In genomic region chr2:162988235-162988634, GRCm38 (mm10) we compare ENCODE assay signal across 23 mouse cellular contexts. TPM values are rescaled to one million over a fixed set of nuclear protein-coding genes. Genes with fewer than 3 reads are reported as not detected.
DNase-seq lines count a peak whose midpoint lies in the region; ATAC-seq and TF ChIP-seq lines count a peak whose summit lies in the region.
"Had no signal": no experiment of that assay in that cellular context is flagged by ENCODE, and none has a peak within 500 bp of the region (broad histone marks: within the 10 kb centered on the region; RNA-seq: fewer than 3 reads in every experiment).

No protein-coding gene starts in this region.

- WGBS in kidney, postnatal 0 days = 83% methylated on average over 4 of the region's 4 CpGs

- H3K4me2 ChIP-seq in kidney, postnatal 0 days (ENCODE audit: low read length) = peak overlapping the region; percentile 11; the same call in 1 of the 2 replicates
- H3K4me2 ChIP-seq: embryonic facial prominence, embryonic 13.5 days; forebrain, embryonic 12.5 days; heart, embryonic 13.5 days; hindbrain, embryonic 15.5 days had no signal

- no peaks in the 10 kb centered on the region for H3K9me3 ChIP-seq in kidney, postnatal 0 days (replicated peaks; ENCODE audit: low read length)
- H3K9me3 ChIP-seq: embryonic facial prominence, embryonic 13.5 days; forebrain, embryonic 12.5 days; G1E; heart, embryonic 13.5 days; hindbrain, embryonic 15.5 days had no signal

- no peak for DNase-seq in kidney, postnatal 0 days (ENCODE audit: low spot score)
- no peak for DNase-seq in kidney, postnatal 14 days
- peak; percentile 58 for DNase-seq in A20 (ENCODE audit: low read depth, low spot score)
- no peak for DNase-seq in neural tube, embryonic 10.5 days (ENCODE audit: extremely low spot score, low spot score)
- DNase-seq: adrenal gland, adult 8-10 months; adrenal gland, postnatal 36 days; cerebellum, adult 11 months; cerebellum, adult 8-10 months; cerebellum, postnatal 14 days; gastrocnemius, postnatal 14 days; heart, adult 11 months; heart, postnatal 36 days had no signal

- no peaks in the 10 kb centered on the region for H3K36me3 ChIP-seq in kidney, postnatal 0 days (ENCODE audit: insufficient read depth, low read length)
- H3K36me3 ChIP-seq: embryonic facial prominence, embryonic 13.5 days; forebrain, embryonic 12.5 days; G1E; heart, embryonic 13.5 days; hindbrain, embryonic 15.5 days had no signal

- no peak overlapping the region for H3K4me3 ChIP-seq in kidney, postnatal 0 days (replicated peaks; ENCODE audit: low read depth, low read length)
- H3K4me3 ChIP-seq: embryonic facial prominence, embryonic 13.5 days; forebrain, embryonic 12.5 days; heart, embryonic 13.5 days; hindbrain, embryonic 15.5 days had no signal

- TF ChIP-seq CTCF in kidney, postnatal 0 days (IDR thresholded peaks at IDR 0.05; ENCODE audit: low read depth) = no peak

- no peak overlapping the region for H3K9ac ChIP-seq in kidney, postnatal 0 days (ENCODE audit: low read depth, low read length)
- H3K9ac ChIP-seq: embryonic facial prominence, embryonic 13.5 days; forebrain, embryonic 12.5 days; heart, embryonic 13.5 days; hindbrain, embryonic 15.5 days had no signal

- no peak overlapping the region; the same call in 1 of the 2 replicates for H3K27ac ChIP-seq in kidney, postnatal 0 days
- H3K27ac ChIP-seq: embryonic facial prominence, embryonic 13.5 days; forebrain, embryonic 12.5 days; heart, embryonic 13.5 days; hindbrain, embryonic 15.5 days had no signal

- ATAC-seq in kidney, postnatal 0 days (replicated peaks; ENCODE audit: low FRiP score, low read depth) = no peak
- ATAC-seq in common myeloid progenitor, adult 5-6 weeks (replicated peaks; ENCODE audit: low read depth, poor library complexity, severe bottlenecking) = 0 out of 2 replicates have a peak, but pooled peaks have one; percentile 22
- ATAC-seq in megakaryocyte progenitor cell, adult 5-6 weeks (replicated peaks; ENCODE audit: poor library complexity) = peak; percentile 48
- ATAC-seq: forebrain, embryonic 16.5 days had no signal

- no peaks in the 10 kb centered on the region for H3K27me3 ChIP-seq in kidney, postnatal 0 days (ENCODE audit: insufficient read depth, low read length)
- H3K27me3 ChIP-seq: hindbrain, embryonic 15.5 days had no signal

- H3K4me1 ChIP-seq in kidney, postnatal 0 days (replicated peaks; ENCODE audit: insufficient read depth, low read length) = no peaks in the 10 kb centered on the region
- H3K4me1 ChIP-seq: embryonic facial prominence, embryonic 13.5 days; forebrain, embryonic 12.5 days had no signal

RNA-seq across cellular contexts. Expression of gene Sgk2, which starts 1.1 kb away (rescaled TPM):
- 23.5 and 24.3 TPM in 2 replicates for polyA plus RNA-seq in kidney, postnatal 0 days (2015; fragmentation: Nextera tagmentation; extraction: Ambion mirVana)
- total RNA-seq in common myeloid progenitor, adult 5-6 weeks (2017) = 1.1 TPM in 1 of 2 replicates, not detected in the other
- total RNA-seq in megakaryocyte progenitor cell, adult 5-6 weeks (2015) = not detected in 2 replicates
- not detected in 2 replicates for total RNA-seq in megakaryocyte progenitor cell, adult 5-6 weeks (2017)
- total RNA-seq: G1E; gastrocnemius, adult 18-20 months; gastrocnemius, postnatal 14 days; heart, postnatal 36 days had no signal
- polyA plus RNA-seq: forebrain, embryonic 12.5 days; forebrain, embryonic 16.5 days; G1E; heart, embryonic 13.5 days; heart, postnatal 0 days; hindbrain, embryonic 11.5 days had no signal

RNA-seq across cellular contexts. Expression of gene Ift52, which starts 28.9 kb away (rescaled TPM):
- 52.3 and 53.5 TPM in 2 replicates for polyA plus RNA-seq in kidney, postnatal 0 days (2015; fragmentation: Nextera tagmentation; extraction: Ambion mirVana)
- 24.3 and 29.8 TPM in 2 replicates for total RNA-seq in common myeloid progenitor, adult 5-6 weeks (2017)
- total RNA-seq in megakaryocyte progenitor cell, adult 5-6 weeks (2015) = 31.8 and 41.2 TPM in 2 replicates
- total RNA-seq in megakaryocyte progenitor cell, adult 5-6 weeks (2017) = 13.5 and 28.3 TPM in 2 replicates

RNA-seq across cellular contexts. Expression of gene L3mbtl1, which starts 45.0 kb away (rescaled TPM):
- 0.09 and 0.12 TPM in 2 replicates for polyA plus RNA-seq in kidney, postnatal 0 days (2015; fragmentation: Nextera tagmentation; extraction: Ambion mirVana)
- not detected in 2 replicates for total RNA-seq in common myeloid progenitor, adult 5-6 weeks (2017)
- total RNA-seq in megakaryocyte progenitor cell, adult 5-6 weeks (2015) = not detected in 2 replicates
- total RNA-seq in megakaryocyte progenitor cell, adult 5-6 weeks (2017) = not detected in 2 replicates
- total RNA-seq: adrenal gland, postnatal 36 days; G1E; gastrocnemius, adult 18-20 months; gastrocnemius, postnatal 14 days; heart, postnatal 36 days had no signal
- polyA plus RNA-seq: G1E; heart, postnatal 0 days had no signal

RNA-seq across cellular contexts. Expression of gene Srsf6, which starts 56.9 kb away (rescaled TPM):
- 146 and 152 TPM in 2 replicates for polyA plus RNA-seq in kidney, postnatal 0 days (2015; fragmentation: Nextera tagmentation; extraction: Ambion mirVana)
- total RNA-seq in common myeloid progenitor, adult 5-6 weeks (2017) = 264 and 289 TPM in 2 replicates
- 239 and 254 TPM in 2 replicates for total RNA-seq in megakaryocyte progenitor cell, adult 5-6 weeks (2015)
- total RNA-seq in megakaryocyte progenitor cell, adult 5-6 weeks (2017) = 221 and 260 TPM in 2 replicates
